Mouse (Mus musculus) cerebellum, adult 11 months (tissue): Measurements from ENCODE around the gene Usp32.

Experiments used
- DNase-seq: peaks from one replicate; pipeline ENCODE4 v3.0.0; 2022

Usp32 gene

GRCm38 (mm10) chr11:84944639-84945435 is 195.1 kb downstream of the Usp32 start:
- no peak for DNase-seq

DNA sequence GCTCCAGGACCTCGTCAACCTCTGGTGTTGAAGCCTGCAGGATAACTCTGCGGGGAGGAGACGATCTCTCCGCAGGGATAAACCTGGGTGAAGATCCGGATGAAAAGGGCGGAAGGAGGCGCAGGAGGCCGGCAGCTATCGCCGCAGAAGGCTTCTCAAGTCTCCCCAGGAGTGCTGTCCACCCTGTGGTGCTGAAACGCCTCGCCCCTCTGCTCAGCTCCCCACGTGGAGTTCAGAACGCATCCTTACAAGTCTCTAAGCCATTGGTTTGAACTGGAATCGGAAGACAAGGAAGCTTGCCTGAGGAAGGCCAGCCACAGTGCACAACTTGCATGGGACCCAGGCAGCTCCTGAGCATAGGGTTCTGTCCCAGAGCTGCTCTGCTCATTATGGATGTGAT is 196.0 kb downstream of the Usp32 start:
- no peak for DNase-seq

GRCm38 (mm10) chr11:84940140-84940539 is 199.8 kb downstream of the Usp32 start:
- no peak for DNase-seq

- no peak for DNase-seq
Measured at GRCm38 (mm10) chr11:84939508-84940053, 200.4 kb downstream of the Usp32 start.
